Mouse (Mus musculus) CH12.LX (cell line): ENCODE data around the gene Fbxo42. TPM values are rescaled to one million over a fixed set of nuclear protein-coding genes. Genes with fewer than 3 reads are reported as not detected.

Source experiments
- DNase-seq: peaks from one replicate; pipeline ENCODE4 v3.0.0-alpha.2; 2013; ENCODE audit errors: extremely low read depth
- H3K27ac ChIP-seq: 2 replicates; pipeline ENCODE4 v1.5.1; 2012; ENCODE audit warnings: low read depth, mild to moderate bottlenecking, control low read depth, moderate library complexity; ENCODE audit not compliant: insufficient read depth
- H3K27me3 ChIP-seq: replicated peaks from 2 replicates; pipeline ENCODE3; 2012; ENCODE audit warnings: inconsistent platforms
- H3K36me3 ChIP-seq, 2 experiments: replicated peaks in 1 of 2; 2 replicates each; pipeline versions ENCODE3 to v1.6.1; 2012; ENCODE audit warnings: inconsistent platforms in 1 of 2, low read length in 1 of 2, mild to moderate bottlenecking in 1 of 2, mixed read lengths in 1 of 2, moderate library complexity in 1 of 2; ENCODE audit not compliant: control insufficient read depth in 1 of 2, insufficient read depth in 1 of 2
- H3K4me1 ChIP-seq, 2 experiments: 2 replicates each; pipeline ENCODE4 v1.6.1; 2012; ENCODE audit warnings: inconsistent platforms in 1 of 2, moderate library complexity in 1 of 2; ENCODE audit not compliant: insufficient read depth in 2 of 2, control insufficient read depth in 1 of 2
- H3K4me2 ChIP-seq: 2 replicates; pipeline ENCODE4 v1.6.1; 2012; ENCODE audit warnings: low read depth, mild to moderate bottlenecking, control low read depth; ENCODE audit not compliant: poor library complexity, insufficient read depth, severe bottlenecking
- H3K4me3 ChIP-seq, 3 experiments: fragments of 150-350 bp in 1 of 3; sonication (generic) in 1 of 3; replicated peaks in 1 of 3; 2 replicates each; pipeline versions ENCODE3 to v1.5.1; 2011 to 2012; ENCODE audit warnings: low read depth in 2 of 3, low read length in 2 of 3, mild to moderate bottlenecking in 2 of 3, moderate library complexity in 2 of 3, control low read depth in 1 of 3, improper control_type of control experiment in 1 of 3, inconsistent platforms in 1 of 3, mixed read lengths in 1 of 3; ENCODE audit not compliant: poor library complexity in 1 of 3
- H3K79me2 ChIP-seq: replicated peaks from 2 replicates; pipeline ENCODE4 v1.6.1; 2012; ENCODE audit warnings: mild to moderate bottlenecking, moderate library complexity; ENCODE audit not compliant: control insufficient read depth, poor library complexity, insufficient read depth, severe bottlenecking; ENCODE audit errors: extremely low read depth
- H3K9ac ChIP-seq: 2 replicates; pipeline ENCODE4 v1.6.1; 2012; ENCODE audit warnings: low read depth, mild to moderate bottlenecking, control low read depth, moderate library complexity; ENCODE audit not compliant: insufficient read depth
- H3K9me3 ChIP-seq: replicated peaks from 2 replicates; pipeline ENCODE3; 2012; ENCODE audit warnings: low read length, inconsistent platforms, mixed read lengths
- BHLHE40 ChIP-seq: IDR thresholded peaks from 2 replicates; pipeline ENCODE4 v1.6.1; 2011; ENCODE audit warnings: mild to moderate bottlenecking, low read depth, low read length, improper control_type of control experiment
- E2F4 ChIP-seq: IDR thresholded peaks from 2 replicates; pipeline ENCODE4 v1.6.1; 2011; ENCODE audit warnings: low read depth, low read length, improper control_type of control experiment; ENCODE audit not compliant: insufficient replicate concordance
- EP300 ChIP-seq: IDR thresholded peaks from 2 replicates; pipeline ENCODE4 v1.6.1; 2011; ENCODE audit warnings: low read length, improper control_type of control experiment
- ETS1 ChIP-seq: conservative IDR thresholded peaks from 2 replicates; pipeline ENCODE4 v1.6.1; 2012; ENCODE audit warnings: low read depth, mild to moderate bottlenecking, inconsistent platforms, low read length, improper control_type of control experiment, moderate library complexity
- HCFC1 ChIP-seq: IDR thresholded peaks from 2 replicates; pipeline ENCODE4 v1.6.1; 2012; ENCODE audit warnings: low read depth, mild to moderate bottlenecking, inconsistent platforms, low read length, improper control_type of control experiment
- IRF4 ChIP-seq: IDR thresholded peaks from 2 replicates; pipeline ENCODE4 v1.6.1; 2014; ENCODE audit warnings: low read depth, mild to moderate bottlenecking, inconsistent platforms, low read length, improper control_type of control experiment
- JUND ChIP-seq: conservative IDR thresholded peaks from 2 replicates; pipeline ENCODE4 v1.6.1; 2011; ENCODE audit warnings: low read depth, low read length, improper control_type of control experiment
- MAX ChIP-seq: IDR thresholded peaks from 2 replicates; pipeline ENCODE4 v1.6.1; 2011; ENCODE audit warnings: low read length, improper control_type of control experiment
- MAZ ChIP-seq: IDR thresholded peaks from 2 replicates; pipeline ENCODE4 v1.6.1; 2012; ENCODE audit warnings: low read depth, mild to moderate bottlenecking, inconsistent platforms, low read length, improper control_type of control experiment, moderate library complexity
- MEF2A ChIP-seq: IDR thresholded peaks from 2 replicates; pipeline ENCODE4 v1.6.1; 2014; ENCODE audit warnings: low read depth, mild to moderate bottlenecking, inconsistent platforms, low read length, improper control_type of control experiment, borderline replicate concordance
- NRF1 ChIP-seq: IDR thresholded peaks from 2 replicates; pipeline ENCODE4 v1.6.1; 2014; ENCODE audit warnings: low read depth, mild to moderate bottlenecking, inconsistent platforms, low read length, improper control_type of control experiment, moderate library complexity
- PAX5 ChIP-seq: IDR thresholded peaks from 2 replicates; pipeline ENCODE4 v1.6.1; 2012; ENCODE audit warnings: low read length, inconsistent platforms, mixed read lengths
- POLR2AphosphoS2 ChIP-seq: IDR thresholded peaks from 2 replicates; pipeline ENCODE4 v1.6.1; 2011; ENCODE audit warnings: low read depth, low read length, improper control_type of control experiment
- RAD21 ChIP-seq: IDR thresholded peaks from 2 replicates; pipeline ENCODE4 v1.6.1; 2011; ENCODE audit warnings: low read depth, mild to moderate bottlenecking, low read length, improper control_type of control experiment, moderate library complexity
- RCOR1 ChIP-seq: conservative IDR thresholded peaks from 2 replicates; pipeline ENCODE4 v1.6.1; 2012; ENCODE audit warnings: low read depth, mild to moderate bottlenecking, inconsistent platforms, low read length, improper control_type of control experiment
- SIN3A ChIP-seq: IDR thresholded peaks from 2 replicates; pipeline ENCODE4 v1.6.1; 2012; ENCODE audit warnings: low read length, improper control_type of control experiment, inconsistent platforms
- SMC3 ChIP-seq: IDR thresholded peaks from 2 replicates; pipeline ENCODE4 v1.6.1; 2011; ENCODE audit warnings: low read depth, low read length, improper control_type of control experiment
- UBTF ChIP-seq: IDR thresholded peaks from 2 replicates; pipeline ENCODE4 v1.6.1; 2012; ENCODE audit warnings: low read depth, mild to moderate bottlenecking, inconsistent platforms, low read length, improper control_type of control experiment, moderate library complexity
- USF2 ChIP-seq: conservative IDR thresholded peaks from 2 replicates; pipeline ENCODE4 v1.6.1; 2011; ENCODE audit warnings: low read depth, low read length, improper control_type of control experiment
- ZC3H11A ChIP-seq: IDR thresholded peaks from 2 replicates; pipeline ENCODE4 v1.6.1; 2012; ENCODE audit warnings: low read depth, mild to moderate bottlenecking, inconsistent platforms, low read length, improper control_type of control experiment
- ZKSCAN1 ChIP-seq: IDR thresholded peaks from 2 replicates; pipeline ENCODE4 v1.6.1; 2012; ENCODE audit warnings: low read depth, inconsistent platforms, low read length, improper control_type of control experiment, borderline replicate concordance
- ZNF384 ChIP-seq: IDR thresholded peaks from 2 replicates; pipeline ENCODE4 v1.6.1; 2012; ENCODE audit warnings: low read depth, low read length, improper control_type of control experiment, inconsistent platforms
- dilution Hi-C: fragments of 300-500 bp; cut with MboI; formaldehyde crosslinking; loops from 2 replicates; pipeline ENCODE4 v1.14.3; 2020; ENCODE audit warnings: low sequenced_read_pairs; ENCODE audit not compliant: extremely low pct_unique_long_range_greater_than_20kb, extremely low pct_ligation_motif_present
- in situ Hi-C: fragments of 300-500 bp; cut with MboI; formaldehyde crosslinking; loops from 3 replicates; pipeline ENCODE4 v1.14.3; 2019; ENCODE audit warnings: low sequenced_read_pairs, low pct_ligation_motif_present, low pct_unique_long_range_greater_than_20kb, mixed read lengths
- polyA plus RNA-seq: library from polyadenylated mRNA; unstranded; fragments of >175 nt; gene quantifications from 2 replicates; pipeline ENCODE4 v1.2.1, GENCODE M21; 2012; ENCODE audit warnings: low read depth; ENCODE audit not compliant: insufficient read length
- total RNA-seq, 2 experiments: library from RNA; depleted of rRNA; stranded (reverse); fragments of 300-350 nt in 1 of 2; fragments of >200 nt in 1 of 2; gene quantifications; 2 replicates each; pipeline ENCODE4 v1.2.3; 2012 to 2014

The Fbxo42 gene
- total and polyA plus RNA-seq, 3 experiments: 9.8 to 16.5 (median 14.4) TPM

DNA sequence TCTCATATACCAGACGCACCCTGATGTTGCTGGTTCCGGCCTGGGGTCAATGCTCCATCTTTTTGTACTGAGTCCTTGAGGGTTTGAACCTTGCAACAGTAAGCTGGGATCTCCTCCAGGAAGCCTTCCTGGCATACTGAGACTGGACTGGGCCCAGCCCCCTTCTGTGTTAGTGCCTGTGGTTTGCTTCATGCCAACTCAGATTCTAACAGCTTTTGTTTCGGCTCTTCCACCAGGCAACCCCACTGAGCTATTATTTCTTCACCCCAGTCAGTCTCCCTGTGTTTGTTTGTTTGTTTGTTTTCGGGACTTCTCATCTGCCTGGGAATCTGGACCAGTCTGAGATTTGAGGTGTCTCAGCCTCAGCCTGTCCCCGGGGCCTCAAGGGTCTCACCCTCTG is 96.7 kb downstream of the Fbxo42 start:
- H3K9me3 ChIP-seq: peaks cover 10% of the 10 kb centered on the region
- dilution Hi-C loops (no loop called here), in situ Hi-C loops (no loop called here)
- DNase-seq: no peak
- no peak overlapping the region for H3K4me2 ChIP-seq
- no peak overlapping the region for H3K27ac ChIP-seq
- peaks cover 97% of the 10 kb centered on the region for H3K27me3 ChIP-seq
- no peaks in the 10 kb centered on the region for H3K36me3 ChIP-seq
- no peak overlapping the region for H3K4me3 ChIP-seq
- TF ChIP-seq UBTF (no peak), MEF2A (no peak)
- TF ChIP-seq, all 38 proteins: peak for 0
- Histone ChIP-seq H3K4me1 (peaks cover 13 to 23% of the 10 kb centered on the region in 2 experiments), H3K9ac (no peak overlapping the region), H3K79me2 (no peaks in the 10 kb centered on the region)

- no peaks in the 10 kb centered on the region for H3K79me2 ChIP-seq
- in situ Hi-C loops (no loop called here), dilution Hi-C loops (no loop called here)
- no peak for TF ChIP-seq MAX
- no peak for TF ChIP-seq SIN3A
- no peak for TF ChIP-seq MAZ
- TF ChIP-seq MEF2A: no peak
- no peak for TF ChIP-seq ZC3H11A
- TF ChIP-seq UBTF: no peak
- no peak for TF ChIP-seq PAX5
- TF ChIP-seq NRF1: no peak
- H3K27ac ChIP-seq: no peak overlapping the region
- H3K4me3 ChIP-seq: no peak overlapping the region
- H3K4me2 ChIP-seq: no peak overlapping the region
- H3K27me3 ChIP-seq: peaks cover 95% of the 10 kb centered on the region
- peaks cover 10% of the 10 kb centered on the region for H3K9me3 ChIP-seq
- no peak overlapping the region for H3K9ac ChIP-seq
- DNase-seq: no peak
- H3K36me3 ChIP-seq: no peaks in the 10 kb centered on the region
- peaks cover 13 to 17% of the 10 kb centered on the region in 2 experiments for H3K4me1 ChIP-seq
Measured at GRCm38 (mm10) chr4:141244931-141245425, 97.3 kb downstream of the Fbxo42 start.

GRCm38 (mm10) chr4:141246089-141246997 is 98.6 kb downstream of the Fbxo42 start:
- Histone ChIP-seq H3K4me2 (peak overlapping the region; percentile 30; the same call in 1 of the 2 replicates), H3K4me3 (no peak overlapping the region)
- dilution Hi-C loops: no loop called here
- no peak for TF ChIP-seq RAD21
- no peak for TF ChIP-seq E2F4
- no peak for TF ChIP-seq SMC3
- no peak for TF ChIP-seq MAX
- TF ChIP-seq ZC3H11A: no peak
- no peak for TF ChIP-seq RCOR1
- no peak for TF ChIP-seq ZNF384
- no peak for TF ChIP-seq PAX5
- TF ChIP-seq IRF4: peak; percentile 10; the same call in 1 of the 2 replicates
- peak; percentile 37 for TF ChIP-seq JUND
- TF ChIP-seq ETS1: peak; percentile 55
- TF ChIP-seq BHLHE40: peak; percentile 66
- peak; percentile 46; the same call in 1 of the 2 replicates for TF ChIP-seq EP300
- TF ChIP-seq ZKSCAN1: no peak
- TF ChIP-seq POLR2AphosphoS2: no peak
- no peak for TF ChIP-seq USF2
- TF ChIP-seq HCFC1: no peak

More at GRCm38 (mm10) chr4:141246089-141246997, 98.6 kb downstream of the Fbxo42 start:
- Histone ChIP-seq H3K79me2 (no peaks in the 10 kb centered on the region), H3K27ac (no peak overlapping the region), H3K36me3 (no peaks in the 10 kb centered on the region), H3K9me3 (peaks cover 10% of the 10 kb centered on the region), H3K4me1 (peaks cover 13 to 17% of the 10 kb centered on the region in 2 experiments), H3K9ac (no peak overlapping the region), H3K27me3 (peaks cover 94% of the 10 kb centered on the region)
- in situ Hi-C loops: no loop called here
- DNase-seq: peak; percentile 72
